Mouse (Mus musculus): ENCODE results near the gene Spns2. TPM values are rescaled to one million over a fixed set of nuclear protein-coding genes. Genes with fewer than 3 reads are reported as not detected.
"Not testable (repeated sequence)": the region's sequence is repeated elsewhere in the genome, so short reads cannot be mapped to it uniquely, and the experiment has no call there.

The Spns2 gene
- polyA plus RNA-seq, 1 experiment: 49.0 TPM

GRCm38 (mm10) chr11:72453105-72453953 is 36.4 kb downstream of the Spns2 start:
- no peak for DNase-seq (ENCODE audit: low read depth)
- TF ChIP-seq CTCF (IDR thresholded peaks at IDR 0.05; ENCODE audit: borderline replicate concordance, extremely low read depth, insufficient read depth, insufficient read length) (no peak), POLR2A (IDR thresholded peaks at IDR 0.05; ENCODE audit: borderline replicate concordance, extremely low read depth, insufficient read depth, insufficient read length, poor library complexity, severe bottlenecking) (no peak)

- TF ChIP-seq POLR2A (IDR thresholded peaks at IDR 0.05; ENCODE audit: borderline replicate concordance, extremely low read depth, insufficient read depth, insufficient read length, poor library complexity, severe bottlenecking) (no peak), CTCF (IDR thresholded peaks at IDR 0.05; ENCODE audit: borderline replicate concordance, extremely low read depth, insufficient read depth, insufficient read length) (no peak)
- no peak for DNase-seq (ENCODE audit: low read depth)
These were observed 37.5 kb downstream of the Spns2 start for GRCm38 (mm10) chr11:72452140-72452665.

- no peak for DNase-seq (ENCODE audit: low read depth)
- TF ChIP-seq POLR2A (IDR thresholded peaks at IDR 0.05; ENCODE audit: borderline replicate concordance, extremely low read depth, insufficient read depth, insufficient read length, poor library complexity, severe bottlenecking) (no peak), CTCF (IDR thresholded peaks at IDR 0.05; ENCODE audit: borderline replicate concordance, extremely low read depth, insufficient read depth, insufficient read length) (0 out of 2 replicates have a peak, but pooled peaks have one; percentile 1)
These were observed 42.2 kb downstream of the Spns2 start for GRCm38 (mm10) chr11:72447475-72447874.

- DNase-seq (ENCODE audit: low read depth): peak; percentile 43
- no peak for TF ChIP-seq POLR2A (IDR thresholded peaks at IDR 0.05; ENCODE audit: borderline replicate concordance, extremely low read depth, insufficient read depth, insufficient read length, poor library complexity, severe bottlenecking)
- TF ChIP-seq CTCF (IDR thresholded peaks at IDR 0.05; ENCODE audit: borderline replicate concordance, extremely low read depth, insufficient read depth, insufficient read length): peak; percentile 66
These were observed 43.2 kb downstream of the Spns2 start for GRCm38 (mm10) chr11:72446311-72447105.

- no peak for TF ChIP-seq CTCF (IDR thresholded peaks at IDR 0.05; ENCODE audit: borderline replicate concordance, extremely low read depth, insufficient read depth, insufficient read length)
- peak; percentile 84; the same call in 1 of the 2 replicates for TF ChIP-seq POLR2A (IDR thresholded peaks at IDR 0.05; ENCODE audit: borderline replicate concordance, extremely low read depth, insufficient read depth, insufficient read length, poor library complexity, severe bottlenecking)
- DNase-seq (ENCODE audit: low read depth): peak; percentile 99
These were observed 48.6 kb downstream of the Spns2 start, which contains the start of gene Mybbp1a for GRCm38 (mm10) chr11:72440965-72441664. Mybbp1a (plus strand) TSS chr11:72441355.

GRCm38 (mm10) chr11:72440597-72440964 is 49.1 kb downstream of the Spns2 start:
- not testable (repeated sequence) for DNase-seq (ENCODE audit: low read depth)

- DNase-seq (ENCODE audit: low read depth): no peak
- no peak for TF ChIP-seq POLR2A (IDR thresholded peaks at IDR 0.05; ENCODE audit: borderline replicate concordance, extremely low read depth, insufficient read depth, insufficient read length, poor library complexity, severe bottlenecking)
- no peak for TF ChIP-seq CTCF (IDR thresholded peaks at IDR 0.05; ENCODE audit: borderline replicate concordance, extremely low read depth, insufficient read depth, insufficient read length)
These were observed 51.3 kb downstream of the Spns2 start for GRCm38 (mm10) chr11:72438411-72438810.

GRCm38 (mm10) chr11:72436756-72437650 is 52.7 kb downstream of the Spns2 start:
- TF ChIP-seq CTCF (IDR thresholded peaks at IDR 0.05; ENCODE audit: borderline replicate concordance, extremely low read depth, insufficient read depth, insufficient read length) (no peak), POLR2A (IDR thresholded peaks at IDR 0.05; ENCODE audit: borderline replicate concordance, extremely low read depth, insufficient read depth, insufficient read length, poor library complexity, severe bottlenecking) (no peak)
- no peak for DNase-seq (ENCODE audit: low read depth)

- peak; percentile 35 for DNase-seq (ENCODE audit: low read depth)
These were observed 53.4 kb downstream of the Spns2 start for GRCm38 (mm10) chr11:72436271-72436670.

GRCm38 (mm10) chr11:72435694-72436045 is 54.0 kb downstream of the Spns2 start:
- no peak for TF ChIP-seq CTCF (IDR thresholded peaks at IDR 0.05; ENCODE audit: borderline replicate concordance, extremely low read depth, insufficient read depth, insufficient read length)
- DNase-seq (ENCODE audit: low read depth): peak; percentile 34

More at GRCm38 (mm10) chr11:72436271-72436670, 53.4 kb downstream of the Spns2 start:
- TF ChIP-seq CTCF (IDR thresholded peaks at IDR 0.05; ENCODE audit: borderline replicate concordance, extremely low read depth, insufficient read depth, insufficient read length) (no peak), POLR2A (IDR thresholded peaks at IDR 0.05; ENCODE audit: borderline replicate concordance, extremely low read depth, insufficient read depth, insufficient read length, poor library complexity, severe bottlenecking) (no peak)
